18 mouse cellular contexts compared by ENCODE assay signal in the genomic region with DNA sequence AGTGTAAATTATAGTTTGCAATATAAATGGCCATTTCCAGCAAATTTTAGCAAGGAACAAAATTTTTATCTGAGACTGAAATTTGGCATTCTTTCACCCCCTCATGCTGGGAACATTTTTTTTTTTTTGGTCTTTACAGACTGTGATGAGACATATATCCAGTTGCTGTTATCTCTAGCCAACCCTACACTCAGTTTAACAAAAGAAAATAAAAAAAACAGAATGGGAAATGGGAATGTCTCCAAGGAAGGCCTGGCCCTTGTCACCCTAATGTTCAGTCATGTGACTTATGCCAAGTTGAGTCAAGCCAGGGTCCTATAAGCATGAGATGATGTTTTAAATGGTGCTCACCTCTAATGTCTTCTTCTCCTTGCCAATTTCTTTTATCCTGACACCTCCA.
DNase-seq lines count a peak whose midpoint lies in the region; ATAC-seq lines count a peak whose summit lies in the region.
"Had no signal": no experiment of that assay in that cellular context is flagged by ENCODE, and none has a peak within 500 bp of the region (broad histone marks: within the 10 kb centered on the region; RNA-seq: fewer than 3 reads in every experiment).

No protein-coding gene starts in this region.

- no peaks in the 10 kb centered on the region for H3K36me3 ChIP-seq in lung, embryonic 15.5 days
- H3K36me3 ChIP-seq in forebrain, embryonic 10.5 days (replicated peaks), result no peaks in the 10 kb centered on the region
- H3K36me3 ChIP-seq: embryonic facial prominence, embryonic 10.5 days; embryonic facial prominence, embryonic 12.5 days; forebrain, embryonic 12.5 days had no signal

- no peak overlapping the region for H3K4me2 ChIP-seq in lung, embryonic 15.5 days
- H3K4me2 ChIP-seq: embryonic facial prominence, embryonic 12.5 days; forebrain, embryonic 12.5 days had no signal

- H3K9me3 ChIP-seq in lung, embryonic 15.5 days, result no peaks in the 10 kb centered on the region
- H3K9me3 ChIP-seq in forebrain, embryonic 10.5 days, result 0 out of 2 replicates have a peak, but pooled peaks cover 4% of the 10 kb centered on the region
- H3K9me3 ChIP-seq: embryonic facial prominence, embryonic 12.5 days; forebrain, embryonic 12.5 days had no signal

- DNase-seq in lung, postnatal 14 days, result no peak
- peak; percentile 15 for DNase-seq in brain, adult 2 months (ENCODE audit: low read depth, low spot score)
- peak; percentile 26 for DNase-seq in telencephalon, adult 2 months (ENCODE audit: low read depth, low spot score)
- DNase-seq in forebrain, embryonic 10.5 days (ENCODE audit: extremely low spot score, low spot score), result no peak
- DNase-seq: adrenal gland, adult 2 months; adrenal gland, postnatal 10 days; adrenal gland, postnatal 25 days; cerebellum, adult 11-12 months; cerebellum, adult 2 months; cerebellum, adult 9-10 months; cerebellum, postnatal 10 days; cerebellum, postnatal 25 days had no signal

- H3K9ac ChIP-seq in lung, embryonic 15.5 days, result no peak overlapping the region
- H3K9ac ChIP-seq: embryonic facial prominence, embryonic 12.5 days; forebrain, embryonic 12.5 days had no signal

- no peaks in the 10 kb centered on the region for H3K27me3 ChIP-seq in lung, embryonic 15.5 days
- no peaks in the 10 kb centered on the region for H3K27me3 ChIP-seq in forebrain, embryonic 10.5 days (ENCODE audit: poor library complexity, severe bottlenecking)
- H3K27me3 ChIP-seq: embryonic facial prominence, embryonic 12.5 days; forebrain, embryonic 12.5 days had no signal

- H3K4me3 ChIP-seq in lung, embryonic 15.5 days, result no peak overlapping the region
- no peak overlapping the region for H3K4me3 ChIP-seq in forebrain, embryonic 10.5 days
- H3K4me3 ChIP-seq: embryonic facial prominence, embryonic 10.5 days; embryonic facial prominence, embryonic 12.5 days; forebrain, embryonic 12.5 days had no signal

- 0 out of 2 replicates have a peak overlapping the region, but pooled peaks have one; percentile 4 for H3K27ac ChIP-seq in lung, embryonic 15.5 days
- H3K27ac ChIP-seq in forebrain, embryonic 10.5 days, result no peak overlapping the region
- H3K27ac ChIP-seq: embryonic facial prominence, embryonic 10.5 days; embryonic facial prominence, embryonic 12.5 days; forebrain, embryonic 12.5 days had no signal

- no peaks in the 10 kb centered on the region for H3K4me1 ChIP-seq in lung, embryonic 15.5 days
- no peaks in the 10 kb centered on the region for H3K4me1 ChIP-seq in forebrain, embryonic 10.5 days
- H3K4me1 ChIP-seq: forebrain, embryonic 12.5 days had no signal

- ATAC-seq in lung, embryonic 15.5 days (ENCODE audit: borderline replicate concordance, extremely low read depth, low FRiP score, low TSS enrichment), result peak; percentile 81; the same call in 1 of the 2 replicates
- ATAC-seq: forebrain, embryonic 14.5 days; forebrain, embryonic 16.5 days had no signal

Comparison
In these comparisons a context has a peak if more than half of its experiments do, and no peak if none do; other contexts are left out.
1. DNase-seq: peak in brain, adult 2 months (single experiment) and telencephalon, adult 2 months (single experiment); none in lung, postnatal 14 days (single experiment) and forebrain, embryonic 10.5 days (single experiment).